Mouse (Mus musculus): ENCODE results near the gene Lfng.
A peak's percentile ranks its signal among the peaks of the same experiment; 100 is the strongest.

The Lfng gene

GRCm38 (mm10) chr5:140661875-140662643 is 54.9 kb downstream of the Lfng start:
- peak; percentile 85 for DNase-seq (ENCODE audit: low read depth, low spot score)

GRCm38 (mm10) chr5:140662741-140663592 is 55.8 kb downstream of the Lfng start:
- DNase-seq (ENCODE audit: low read depth, low spot score), result peak; percentile 59

GRCm38 (mm10) chr5:140663621-140664180 is 56.6 kb downstream of the Lfng start:
- peak; percentile 72 for DNase-seq (ENCODE audit: low read depth, low spot score)
